ENCODE assay signal across 22 mouse cellular contexts in the genomic region with DNA sequence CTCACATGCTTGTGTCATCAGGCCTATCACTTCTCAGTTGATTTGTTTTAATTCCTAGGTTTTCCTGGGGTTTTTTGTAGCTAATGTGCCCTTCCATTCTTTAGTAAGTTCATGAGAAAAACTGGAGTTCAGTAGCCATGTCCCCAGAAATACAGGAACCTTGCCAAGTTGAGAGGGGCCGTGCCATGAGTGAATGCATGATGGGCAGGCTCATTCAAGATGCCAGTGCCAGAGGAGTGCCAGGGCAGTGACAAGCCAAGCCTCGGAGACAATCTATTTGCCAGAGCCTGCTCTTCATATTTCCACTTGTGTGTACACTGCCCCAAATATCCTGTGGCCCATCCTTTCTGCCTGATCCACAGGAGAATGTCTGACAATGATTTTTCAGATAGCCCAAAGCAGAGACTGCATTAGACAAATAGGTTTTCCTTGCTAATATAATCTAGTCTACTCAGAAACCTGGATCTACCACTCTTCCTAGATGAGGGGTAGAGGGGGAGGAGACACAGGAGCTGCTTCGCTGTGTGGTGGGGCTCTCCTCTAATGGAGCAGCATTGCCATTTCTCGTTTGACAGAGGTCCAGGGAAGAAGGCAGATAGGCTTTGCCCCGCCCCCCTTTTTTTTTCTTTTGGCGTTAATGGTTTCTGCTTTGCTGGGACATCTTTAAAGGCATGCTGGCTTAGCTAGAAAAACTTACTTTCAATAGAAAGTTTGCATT.
DNase-seq lines count a peak whose midpoint lies in the region; ATAC-seq and TF ChIP-seq lines count a peak whose summit lies in the region.
"Had no signal": no experiment of that assay in that cellular context is flagged by ENCODE, and none has a peak within 500 bp of the region (broad histone marks: within the 10 kb centered on the region; RNA-seq: fewer than 3 reads in every experiment).

No protein-coding gene starts in this region.

- H3K36me3 ChIP-seq in forebrain, embryonic 15.5 days: no peaks in the 10 kb centered on the region
- H3K36me3 ChIP-seq in forebrain, embryonic 11.5 days (ENCODE audit: control insufficient read depth, insufficient read depth, low read length): no peaks in the 10 kb centered on the region
- H3K36me3 ChIP-seq: embryonic facial prominence, embryonic 15.5 days; heart, embryonic 10.5 days; neural tube, embryonic 13.5 days; stomach, embryonic 15.5 days had no signal

- H3K9ac ChIP-seq in forebrain, embryonic 15.5 days (replicated peaks): no peak overlapping the region
- no peak overlapping the region for H3K9ac ChIP-seq in forebrain, embryonic 11.5 days (ENCODE audit: low read length)
- H3K9ac ChIP-seq: embryonic facial prominence, embryonic 15.5 days; neural tube, embryonic 13.5 days; stomach, embryonic 15.5 days had no signal

- H3K27ac ChIP-seq in forebrain, embryonic 15.5 days (replicated peaks): 0 out of 2 replicates have a peak overlapping the region, but pooled peaks have one; percentile 3
- H3K27ac ChIP-seq in forebrain, embryonic 11.5 days (ENCODE audit: low read depth, low read length): no peak overlapping the region
- H3K27ac ChIP-seq: embryonic facial prominence, embryonic 15.5 days; heart, embryonic 10.5 days; layer of hippocampus, adult 2 months; neural tube, embryonic 13.5 days; stomach, embryonic 15.5 days had no signal

- intact Hi-C loops in left cerebral cortex, postnatal 4 days (cut with DNase I): no loop called here
- intact Hi-C loops in left cerebral cortex, postnatal 14 days (cut with DNase I): no loop called here

- WGBS in forebrain, embryonic 15.5 days: 42% methylated on average over 6 of the region's 6 CpGs
- WGBS in forebrain, embryonic 11.5 days: 65% methylated on average over 6 of the region's 6 CpGs

- H3K4me3 ChIP-seq in forebrain, embryonic 15.5 days: no peak overlapping the region
- no peak overlapping the region for H3K4me3 ChIP-seq in forebrain, embryonic 11.5 days (ENCODE audit: low read depth, low read length)
- H3K4me3 ChIP-seq: embryonic facial prominence, embryonic 15.5 days; heart, embryonic 10.5 days; layer of hippocampus, adult 2 months; neural tube, embryonic 13.5 days; stomach, embryonic 15.5 days had no signal

- TF ChIP-seq CTCF in brain, embryonic 14.5 days (IDR thresholded peaks at IDR 0.05; ENCODE audit: borderline replicate concordance, extremely low read depth, insufficient read depth, insufficient read length): no peak

- ATAC-seq in forebrain, embryonic 15.5 days (replicated peaks): peak; percentile 43
- ATAC-seq in forebrain, embryonic 11.5 days (replicated peaks; ENCODE audit: low FRiP score): no peak
- ATAC-seq: activated CD4-positive, CD25-positive, alpha-beta regulatory T cell, adult 4 months had no signal

- DNase-seq in adrenal gland, postnatal 10 days: peak; percentile 23
- DNase-seq in adrenal gland, postnatal 36 days: no peak
- no peak for DNase-seq in forebrain, embryonic 11.5 days (ENCODE audit: low spot score)
- DNase-seq in left cerebral cortex, postnatal 4 days: peak; percentile 78
- no peak for DNase-seq in left cerebral cortex, postnatal 14 days (ENCODE audit: low spot score in 2 of 2)
- DNase-seq in brain, embryonic 14.5 days (ENCODE audit: low read depth): peak; percentile 85
- no peak for DNase-seq in urinary bladder, postnatal 4 days (ENCODE audit: low spot score in 2 of 2)
- DNase-seq: cerebellum, postnatal 36 days; kidney, adult 8-10 months; lung, adult 18-20 months; right cerebral cortex, adult 18-20 months; thymus, adult 18-20 months; thymus, postnatal 4 days had no signal

- H3K4me1 ChIP-seq in forebrain, embryonic 15.5 days: peaks cover 11% of the 10 kb centered on the region; the same call in 1 of the 2 replicates
- H3K4me1 ChIP-seq in forebrain, embryonic 11.5 days (replicated peaks; ENCODE audit: control insufficient read depth, insufficient read depth, low read length): no peaks in the 10 kb centered on the region
- H3K4me1 ChIP-seq: embryonic facial prominence, embryonic 15.5 days; heart, embryonic 10.5 days; neural tube, embryonic 13.5 days; stomach, embryonic 15.5 days had no signal

- no peak for TF ChIP-seq POLR2A in brain, embryonic 14.5 days (IDR thresholded peaks at IDR 0.05; ENCODE audit: borderline replicate concordance, extremely low read depth, insufficient read depth, insufficient read length, poor library complexity, severe bottlenecking)

- H3K9me3 ChIP-seq in forebrain, embryonic 15.5 days: no peaks in the 10 kb centered on the region
- no peaks in the 10 kb centered on the region for H3K9me3 ChIP-seq in forebrain, embryonic 11.5 days (ENCODE audit: control insufficient read depth, low read length)
- H3K9me3 ChIP-seq: embryonic facial prominence, embryonic 15.5 days; heart, embryonic 10.5 days; neural tube, embryonic 13.5 days; stomach, embryonic 15.5 days had no signal

- no peaks in the 10 kb centered on the region for H3K27me3 ChIP-seq in forebrain, embryonic 15.5 days
- no peaks in the 10 kb centered on the region for H3K27me3 ChIP-seq in forebrain, embryonic 11.5 days (ENCODE audit: control insufficient read depth, insufficient read depth, low read length)
- H3K27me3 ChIP-seq: embryonic facial prominence, embryonic 15.5 days; neural tube, embryonic 13.5 days; stomach, embryonic 15.5 days had no signal

- H3K4me2 ChIP-seq in forebrain, embryonic 15.5 days (replicated peaks): no peak overlapping the region
- H3K4me2 ChIP-seq in forebrain, embryonic 11.5 days (ENCODE audit: low read depth, low read length, severe bottlenecking): no peak overlapping the region
- H3K4me2 ChIP-seq: embryonic facial prominence, embryonic 15.5 days; liver, embryonic 11.5 days; midbrain, embryonic 11.5 days; neural tube, embryonic 13.5 days; stomach, embryonic 15.5 days had no signal

Comparison
In these comparisons a context has a peak if more than half of its experiments do, and no peak if none do; other contexts are left out.
1. DNase-seq: peak in adrenal gland, postnatal 10 days (single experiment), left cerebral cortex, postnatal 4 days (single experiment) and brain, embryonic 14.5 days (single experiment); none in adrenal gland, postnatal 36 days (0 of 2), forebrain, embryonic 11.5 days (single experiment), left cerebral cortex, postnatal 14 days (0 of 2) and urinary bladder, postnatal 4 days (0 of 2).